Mouse (Mus musculus): ENCODE measurements at regions not wholly inside any gene's neighbourhood (a gene's known extent, or its start where the extent isn't known, plus 50 kb on each side); places are given as distances from the start of the nearest gene placed in this dataset.

DNA sequence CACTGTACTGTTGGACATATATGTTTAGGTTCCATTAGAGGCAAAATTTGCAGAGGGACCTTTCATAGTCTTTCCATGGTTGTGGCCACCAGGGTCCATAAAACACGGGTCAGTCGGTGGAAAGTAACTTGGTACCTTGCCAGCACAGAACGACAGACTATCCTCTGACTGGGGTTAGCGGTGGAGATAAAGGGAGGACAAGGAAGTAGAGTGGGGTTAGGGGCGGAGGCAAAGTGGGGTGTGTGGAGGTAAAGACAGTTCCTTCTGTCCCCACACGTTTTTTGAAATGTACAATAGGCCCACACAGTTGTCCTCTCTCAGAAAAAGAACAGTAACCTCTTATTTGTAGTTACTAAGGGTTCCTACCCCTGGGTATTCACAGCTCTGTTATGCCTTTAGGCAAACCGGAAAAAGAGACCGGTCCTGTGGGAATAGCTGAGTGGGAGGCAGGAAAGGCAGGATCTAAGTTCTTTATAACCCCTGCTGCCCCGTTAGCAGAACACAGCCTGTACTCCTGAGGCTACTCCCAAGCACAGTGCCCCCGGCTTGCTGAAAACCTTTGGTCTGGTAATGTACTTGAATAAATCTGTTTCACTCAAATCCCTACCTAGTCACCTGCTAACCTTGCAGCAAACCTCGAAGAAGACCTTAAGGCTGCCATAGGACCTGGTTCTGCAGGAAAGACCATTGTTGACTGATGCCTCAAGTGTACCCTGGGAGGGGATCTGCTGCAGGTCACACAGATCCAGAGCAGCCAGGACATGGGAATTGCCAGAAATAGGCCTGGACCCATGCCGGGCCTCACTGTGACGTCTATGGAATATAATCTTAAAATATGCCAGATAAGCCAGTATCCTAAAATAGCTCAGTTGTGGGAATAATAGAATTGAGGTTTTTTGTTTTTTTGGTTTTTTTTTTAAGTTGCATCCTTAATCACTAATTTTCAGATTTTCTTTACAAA lies 51.6 kb upstream of the Gm29133 start:
- DNase-seq (ENCODE audit: low spot score) (peak; percentile 62), ATAC-seq (ENCODE audit: insufficient read depth, low read depth) (peak; percentile 90)
- 36% methylated on average over 13 of the region's 13 CpGs for WGBS
- H3K9ac ChIP-seq (replicated peaks; ENCODE audit: low read depth, low read length): no peak overlapping the region
- peak overlapping the region; percentile 74 for H3K27ac ChIP-seq (ENCODE audit: low read depth)
- H3K9me3 ChIP-seq (replicated peaks; ENCODE audit: control insufficient read depth, low read length): no peaks in the 10 kb centered on the region
- no peak for TF ChIP-seq EP300 (IDR thresholded peaks at IDR 0.05; ENCODE audit: low read depth)
- no peak for TF ChIP-seq CTCF (IDR thresholded peaks at IDR 0.05; ENCODE audit: low read depth)
- peaks cover 9% of the 10 kb centered on the region for H3K4me1 ChIP-seq (ENCODE audit: control insufficient read depth, insufficient read depth)
- H3K4me2 ChIP-seq (ENCODE audit: low read depth, low read length): no peak overlapping the region
- no peak overlapping the region for H3K4me3 ChIP-seq (ENCODE audit: low read depth, low read length)
- H3K36me3 ChIP-seq (replicated peaks; ENCODE audit: control insufficient read depth, insufficient read depth, low read length): no peaks in the 10 kb centered on the region
- H3K27me3 ChIP-seq (ENCODE audit: control insufficient read depth, insufficient read depth, low read length): no peaks in the 10 kb centered on the region
